Mouse (Mus musculus) spleen, adult 12 weeks (tissue): Measurements from ENCODE around the gene Cactin.

Experiments used
- DNase-seq: peaks from one replicate; pipeline ENCODE4 v3.0.0; 2022; ENCODE audit warnings: low spot score

Cactin gene

DNA sequence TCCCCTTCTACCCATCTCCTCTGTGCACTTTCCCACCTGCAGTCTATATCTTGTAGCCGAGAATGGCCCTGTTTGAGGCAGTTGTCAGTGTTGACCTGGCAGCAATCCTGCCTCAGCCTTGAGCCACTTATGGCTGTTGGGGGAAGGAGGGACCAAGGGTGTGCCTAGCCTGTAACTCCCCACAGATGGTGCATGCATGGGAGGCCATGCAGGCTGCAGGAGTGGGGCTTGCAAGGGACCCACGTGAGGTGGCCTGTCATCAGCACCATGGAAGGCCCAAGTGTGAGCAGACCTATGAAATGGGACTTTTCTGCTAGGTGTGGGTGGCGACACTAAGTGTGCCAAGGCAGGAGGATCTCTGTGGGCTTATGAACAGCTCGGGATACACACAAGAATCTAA is 44.2 kb downstream of the Cactin start:
- DNase-seq, result no peak

DNA sequence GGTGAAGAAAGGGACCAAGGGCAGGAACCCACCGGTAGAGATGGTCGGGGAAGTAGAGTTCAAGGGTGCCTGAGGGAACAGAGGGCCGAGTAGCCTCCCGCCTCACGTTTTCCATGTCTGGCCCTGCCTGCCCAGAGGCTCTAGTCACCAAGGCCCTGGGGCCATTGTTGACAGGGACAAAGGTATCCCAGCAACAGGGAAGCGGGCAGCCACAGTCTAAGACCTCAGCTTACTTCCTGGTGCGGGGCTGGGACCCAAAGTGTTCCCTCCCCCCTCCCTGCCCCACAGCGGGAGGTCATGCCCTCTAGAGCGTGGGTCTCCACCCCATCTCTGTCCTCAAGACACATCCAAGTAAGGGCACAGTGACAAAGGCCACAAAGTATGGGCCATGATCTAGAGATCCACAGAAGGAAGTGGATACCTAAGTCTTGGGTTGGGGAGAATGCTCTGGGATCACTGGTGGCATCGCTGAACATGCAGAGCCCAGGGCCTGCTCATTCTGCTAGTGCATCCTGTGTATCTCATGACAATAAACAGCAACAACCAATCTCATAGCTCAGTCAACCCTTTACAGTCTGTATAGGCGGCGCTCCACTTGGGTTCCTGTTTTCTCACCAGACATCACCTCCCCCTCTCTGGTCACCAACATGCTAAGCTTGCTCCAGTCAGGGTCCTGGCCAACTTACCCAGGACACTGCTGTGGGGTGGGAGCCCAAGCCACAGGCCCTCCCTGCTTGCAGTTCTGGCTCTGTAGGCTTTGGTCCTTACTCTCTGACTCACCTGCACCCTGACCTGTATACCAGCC is 45.0 kb downstream of the Cactin start, which contains the start of gene 4930404N11Rik:
4930404N11Rik (minus strand) TSS at position 145 of the 805 bp plus-strand sequence.
- DNase-seq, result no peak

DNA sequence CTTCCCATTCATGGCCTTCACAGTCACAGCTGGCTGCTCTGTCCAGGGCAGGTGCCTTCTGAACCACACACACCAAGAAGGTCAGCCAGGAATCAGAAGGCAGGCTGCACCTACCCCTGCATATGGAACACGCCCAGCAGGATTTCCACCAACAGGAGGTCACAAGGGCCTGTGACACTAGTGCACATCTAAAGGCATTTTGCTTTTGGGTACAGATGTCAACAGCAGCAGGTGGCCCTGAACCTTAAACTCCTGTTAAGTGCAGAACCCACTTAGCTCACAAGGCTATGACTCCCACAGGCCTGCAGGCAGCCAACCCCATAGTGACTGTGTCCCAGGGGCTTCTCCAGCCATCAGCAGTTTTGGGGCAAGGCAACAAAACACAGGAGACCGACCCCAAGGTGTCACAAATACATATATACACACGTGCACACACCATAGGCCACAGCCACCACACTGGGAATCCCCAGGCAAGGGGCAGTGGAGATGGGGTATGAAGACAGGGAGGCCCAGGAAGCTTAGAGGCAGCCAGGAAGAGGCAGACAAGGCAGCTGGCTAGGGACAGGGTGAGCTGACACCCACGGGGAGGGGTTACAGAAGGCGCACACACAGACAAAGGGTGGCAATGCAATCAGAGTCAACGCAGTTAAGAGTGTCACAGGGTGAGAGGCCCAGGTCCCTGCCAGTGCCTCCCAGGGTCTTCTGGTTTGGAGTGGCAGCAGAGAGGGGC is 45.7 kb downstream of the Cactin start:
- no peak for DNase-seq

DNA sequence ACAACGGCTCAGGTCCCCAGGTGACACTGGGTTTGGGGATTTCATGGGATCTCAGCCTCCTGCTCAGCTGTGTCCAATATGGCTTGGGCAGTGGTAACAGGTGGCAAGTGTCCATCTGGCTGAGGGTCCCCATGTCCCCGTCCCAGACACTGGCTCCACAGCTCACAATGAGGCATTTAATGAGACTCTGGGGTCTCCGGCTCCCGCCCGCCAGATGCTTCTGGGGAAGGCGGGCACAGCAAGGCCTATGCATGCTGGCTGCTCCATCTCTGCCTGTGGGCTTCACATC is 46.2 kb downstream of the Cactin start:
- DNase-seq, result no peak

DNA sequence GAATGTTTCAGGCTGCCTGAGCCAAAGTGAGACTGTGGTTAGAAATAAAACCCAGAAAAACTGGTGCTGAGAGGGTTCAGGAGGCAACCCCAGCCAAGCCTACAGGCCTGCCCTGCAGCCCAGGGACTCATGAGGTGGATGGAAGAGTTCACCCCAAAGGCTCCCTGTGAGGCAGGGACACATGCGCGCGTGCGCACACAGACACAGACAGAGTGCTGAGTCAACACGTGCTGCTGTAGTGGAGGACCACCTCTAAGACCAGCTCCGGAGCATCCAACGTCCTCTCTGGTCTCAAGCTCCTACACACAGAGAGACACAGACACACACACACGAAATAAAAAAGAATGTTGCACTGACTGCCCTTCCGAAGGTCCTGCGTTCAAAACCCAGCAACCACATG is 54.4 kb downstream of the Cactin start:
- no peak for DNase-seq
